Mouse (Mus musculus): ENCODE results near the gene Sag. TPM values are rescaled to one million over a fixed set of nuclear protein-coding genes. Genes with fewer than 3 reads are reported as not detected.

The Sag gene
- total RNA-seq, 1 experiment from 2014 or later = 0.69 TPM

GRCm38 (mm10) chr1:87873081-87873480 is 69.6 kb downstream of the Sag start:
- ATAC-seq (replicated peaks in 1 of 2; ENCODE audit: insufficient read depth in 1 of 2, low FRiP score in 2 of 2, low TSS enrichment in 1 of 2, low read depth in 1 of 2, poor library complexity in 2 of 2, severe bottlenecking in 2 of 2) = peak; percentile 12 to 43; a peak in 2 of 4 replicates

GRCm38 (mm10) chr1:87876065-87876464 is 72.6 kb downstream of the Sag start:
- ATAC-seq (replicated peaks in 1 of 2; ENCODE audit: insufficient read depth in 1 of 2, low FRiP score in 2 of 2, low TSS enrichment in 1 of 2, low read depth in 1 of 2, poor library complexity in 2 of 2, severe bottlenecking in 2 of 2) = peak; percentile 19 to 35; a peak in 2 of 4 replicates

DNA sequence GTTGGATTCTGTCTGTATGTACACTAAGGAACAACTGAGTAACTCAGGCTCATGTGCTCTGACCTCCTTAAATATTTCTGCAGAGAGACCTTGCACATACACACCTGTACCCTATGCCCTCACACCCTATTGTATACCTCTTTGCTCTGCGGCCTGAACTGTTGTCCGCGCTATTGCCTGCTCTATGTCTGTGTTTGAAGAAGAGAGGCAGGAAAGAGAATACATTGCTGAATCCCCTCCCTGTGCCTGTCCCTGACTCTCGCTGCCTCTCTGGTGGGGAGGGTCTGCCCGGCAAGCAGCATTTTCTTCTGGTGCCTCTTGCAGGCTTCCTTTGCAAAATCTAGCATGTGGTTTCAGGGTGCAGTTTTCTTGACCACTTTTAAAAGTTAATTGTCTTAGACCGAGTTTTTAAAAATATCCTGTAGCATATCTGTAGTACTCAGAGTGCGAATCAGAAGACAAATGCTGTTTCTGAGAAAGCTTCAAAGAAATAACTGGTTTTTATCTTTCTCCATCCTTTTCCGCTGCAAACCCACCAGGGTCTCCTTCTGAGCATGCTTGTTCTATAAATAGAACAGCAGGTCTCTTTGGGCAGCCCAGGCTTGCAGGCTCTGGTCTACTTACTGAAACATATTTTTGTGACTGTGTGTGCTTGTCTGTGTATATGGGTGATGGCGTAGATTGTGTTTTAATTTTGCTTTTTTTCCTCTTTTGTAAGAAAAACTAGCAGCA is 74.2 kb downstream of the Sag start:
- ATAC-seq (replicated peaks in 1 of 2; ENCODE audit: insufficient read depth in 1 of 2, low FRiP score in 2 of 2, low TSS enrichment in 1 of 2, low read depth in 1 of 2, poor library complexity in 2 of 2, severe bottlenecking in 2 of 2) = no peak

DNA sequence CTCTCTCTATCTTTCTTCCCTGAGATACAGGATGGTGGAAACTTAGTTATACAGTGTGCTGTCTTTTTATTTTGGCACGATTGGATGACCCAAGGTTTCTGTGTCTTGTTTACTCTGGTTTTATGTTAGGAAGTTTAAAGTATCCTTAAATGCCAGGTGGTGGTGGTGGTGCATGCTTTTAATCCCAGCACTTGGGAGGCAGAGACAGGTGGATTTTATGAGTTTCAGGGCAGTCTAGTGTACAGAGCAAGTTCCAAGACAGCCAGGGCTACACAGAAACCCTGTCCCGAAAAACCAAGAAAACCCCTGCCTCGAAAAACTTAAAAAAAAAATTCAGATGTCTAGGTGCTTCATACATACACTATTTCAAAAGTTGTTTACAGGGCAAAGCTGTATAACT is 75.6 kb downstream of the Sag start:
- no peak for ATAC-seq (replicated peaks in 1 of 2; ENCODE audit: insufficient read depth in 1 of 2, low FRiP score in 2 of 2, low TSS enrichment in 1 of 2, low read depth in 1 of 2, poor library complexity in 2 of 2, severe bottlenecking in 2 of 2)

GRCm38 (mm10) chr1:87879494-87880325 is 76.2 kb downstream of the Sag start:
- no peak for ATAC-seq (replicated peaks in 1 of 2; ENCODE audit: insufficient read depth in 1 of 2, low FRiP score in 2 of 2, low TSS enrichment in 1 of 2, low read depth in 1 of 2, poor library complexity in 2 of 2, severe bottlenecking in 2 of 2)

- ATAC-seq (replicated peaks in 1 of 2; ENCODE audit: insufficient read depth in 1 of 2, low FRiP score in 2 of 2, low TSS enrichment in 1 of 2, low read depth in 1 of 2, poor library complexity in 2 of 2, severe bottlenecking in 2 of 2) = no peak
Measured at GRCm38 (mm10) chr1:87880326-87880627, 76.8 kb downstream of the Sag start.

DNA sequence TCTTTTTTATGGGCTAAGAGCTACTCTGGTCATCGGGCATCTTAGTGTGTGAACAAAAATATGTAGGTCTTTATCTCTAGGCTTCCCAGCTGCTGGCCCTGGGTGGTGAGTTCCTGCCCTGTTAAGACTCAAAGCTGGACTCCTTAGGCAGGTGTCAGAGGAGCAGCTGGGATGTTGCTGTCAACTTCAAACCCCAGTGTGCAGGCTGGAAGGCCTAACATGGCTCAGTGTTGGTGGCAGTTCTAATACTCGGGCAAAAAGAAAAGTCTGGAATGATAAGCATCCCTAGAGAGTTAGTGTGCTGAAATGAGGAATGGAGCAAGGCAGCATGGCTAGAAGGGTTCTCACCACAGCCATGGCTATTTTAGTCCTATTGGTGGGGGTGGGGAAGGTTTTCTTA is 77.4 kb downstream of the Sag start:
- ATAC-seq (replicated peaks in 1 of 2; ENCODE audit: insufficient read depth in 1 of 2, low FRiP score in 2 of 2, low TSS enrichment in 1 of 2, low read depth in 1 of 2, poor library complexity in 2 of 2, severe bottlenecking in 2 of 2) = no peak

GRCm38 (mm10) chr1:87881726-87882125 is 78.2 kb downstream of the Sag start:
- ATAC-seq (replicated peaks in 1 of 2; ENCODE audit: insufficient read depth in 1 of 2, low FRiP score in 2 of 2, low TSS enrichment in 1 of 2, low read depth in 1 of 2, poor library complexity in 2 of 2, severe bottlenecking in 2 of 2) = no peak

DNA sequence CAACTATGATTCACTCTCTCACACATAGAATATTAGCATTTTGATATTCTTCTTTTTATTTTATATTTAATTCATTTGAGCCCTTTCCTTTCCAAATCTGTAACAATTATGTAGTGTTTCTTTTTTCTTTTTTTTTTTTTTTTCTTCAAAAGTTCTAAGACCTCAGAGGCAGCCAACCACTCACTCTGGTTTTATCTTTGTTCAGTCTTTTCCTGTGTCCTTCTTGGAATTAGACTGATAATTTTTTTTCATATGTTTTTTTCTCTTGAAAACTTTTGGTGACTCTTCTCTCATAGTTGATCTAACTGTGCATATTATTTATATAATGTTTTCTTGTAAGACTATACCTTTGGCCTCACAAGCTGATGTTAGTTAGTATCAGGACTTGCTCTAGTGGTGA is 79.1 kb downstream of the Sag start:
- ATAC-seq (replicated peaks in 1 of 2; ENCODE audit: insufficient read depth in 1 of 2, low FRiP score in 2 of 2, low TSS enrichment in 1 of 2, low read depth in 1 of 2, poor library complexity in 2 of 2, severe bottlenecking in 2 of 2) = no peak

GRCm38 (mm10) chr1:87890960-87891359 is 87.5 kb downstream of the Sag start:
- 0 out of 4 replicates have a peak, but pooled peaks of 1 of the 2 experiments have one; percentile 25 for ATAC-seq (replicated peaks in 1 of 2; ENCODE audit: insufficient read depth in 1 of 2, low FRiP score in 2 of 2, low TSS enrichment in 1 of 2, low read depth in 1 of 2, poor library complexity in 2 of 2, severe bottlenecking in 2 of 2)

DNA sequence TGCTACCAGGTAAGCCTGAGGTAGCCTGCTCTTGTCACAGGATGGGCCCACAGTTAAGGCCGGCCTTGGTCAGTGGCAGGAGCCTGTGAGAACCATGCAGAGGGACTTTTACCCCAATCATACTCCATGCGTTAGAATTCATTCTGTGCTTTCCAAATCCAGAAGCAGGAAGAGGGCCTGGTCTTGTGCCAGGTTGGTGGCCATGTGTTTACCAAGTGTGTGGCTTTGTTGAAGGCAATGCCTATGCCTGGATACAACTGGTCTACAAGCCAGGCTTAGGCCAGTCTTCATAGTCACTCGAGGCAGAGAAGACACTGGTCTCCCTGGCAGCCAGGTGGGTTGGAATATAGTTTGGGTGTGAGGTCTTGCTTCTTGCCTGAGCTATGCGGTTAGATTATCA is 88.2 kb downstream of the Sag start:
- no peak for ATAC-seq (replicated peaks in 1 of 2; ENCODE audit: insufficient read depth in 1 of 2, low FRiP score in 2 of 2, low TSS enrichment in 1 of 2, low read depth in 1 of 2, poor library complexity in 2 of 2, severe bottlenecking in 2 of 2)

DNA sequence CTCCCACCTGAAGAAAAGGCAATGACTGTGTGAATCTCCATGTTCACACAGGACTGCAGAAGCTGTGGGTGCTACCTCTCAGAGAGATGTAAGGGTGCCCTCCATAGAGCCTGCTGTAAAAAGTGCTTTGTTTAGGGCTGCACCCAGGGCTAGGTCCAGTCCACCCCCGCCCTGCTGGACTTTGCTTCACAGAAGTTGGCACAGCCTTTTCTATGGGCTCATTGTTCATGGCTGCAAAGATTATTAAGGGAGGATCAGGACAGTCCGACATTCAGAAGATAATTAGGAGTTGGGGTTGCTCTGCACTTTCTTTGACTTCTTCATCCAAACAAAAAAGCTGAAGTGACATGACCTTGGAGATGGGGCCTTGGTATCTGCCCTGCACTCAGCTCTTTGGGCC is 89.0 kb downstream of the Sag start:
- ATAC-seq (replicated peaks in 1 of 2; ENCODE audit: insufficient read depth in 1 of 2, low FRiP score in 2 of 2, low TSS enrichment in 1 of 2, low read depth in 1 of 2, poor library complexity in 2 of 2, severe bottlenecking in 2 of 2) = no peak

- no peak for ATAC-seq (replicated peaks in 1 of 2; ENCODE audit: insufficient read depth in 1 of 2, low FRiP score in 2 of 2, low TSS enrichment in 1 of 2, low read depth in 1 of 2, poor library complexity in 2 of 2, severe bottlenecking in 2 of 2)
Measured at GRCm38 (mm10) chr1:87893414-87893813, 89.9 kb downstream of the Sag start.

Other genes with a start within 250 kb of the Sag start
- not detected in 2 replicates for gene Ngef, start 229.8 kb upstream of the Sag start, total RNA-seq (2017)
- gene Inpp5d, start 183.4 kb upstream of the Sag start, total RNA-seq (2017) = 113 and 132 TPM in 2 replicates
- 62.1 and 74.7 TPM in 2 replicates for gene Atg16l1, start 47.8 kb upstream of the Sag start, total RNA-seq (2017)
- 38.8 and 43.0 TPM in 2 replicates for gene Dgkd, start 49.6 kb downstream of the Sag start, total RNA-seq (2017)
- gene Usp40, start 204.9 kb downstream of the Sag start, total RNA-seq (2017) = 24.8 and 31.1 TPM in 2 replicates

Data from hematopoietic stem cell, adult 5-6 weeks (primary cell).